Mouse (Mus musculus) embryonic fibroblast, embryonic 13.5 days (primary cell): ENCODE measurements at regions not wholly inside any gene's neighbourhood (a gene's known extent, or its start where the extent isn't known, plus 50 kb on each side); places are given as distances from the start of the nearest gene placed in this dataset.

ENCODE experiments used
- CTCF ChIP-seq: IDR thresholded peaks from 2 replicates; pipeline ENCODE4 v1.5.1; 2011; ENCODE audit warnings: mild to moderate bottlenecking, control low read depth, low read length, moderate library complexity, borderline replicate concordance; ENCODE audit not compliant: insufficient read depth
- POLR2A ChIP-seq: IDR thresholded peaks from 2 replicates; pipeline ENCODE4 v1.6.1; 2011; ENCODE audit warnings: low read depth, mild to moderate bottlenecking, control low read depth, low read length, moderate library complexity

GRCm38 (mm10) chr17:63684026-63684425 is 178.8 kb upstream of the Fer start:
- TF ChIP-seq CTCF (no peak), POLR2A (no peak)
